Mouse (Mus musculus): ENCODE results near the gene Fbxo28.
"Not testable (repeated sequence)": the region's sequence is repeated elsewhere in the genome, so short reads cannot be mapped to it uniquely, and the experiment has no call there.

The Fbxo28 gene

DNA sequence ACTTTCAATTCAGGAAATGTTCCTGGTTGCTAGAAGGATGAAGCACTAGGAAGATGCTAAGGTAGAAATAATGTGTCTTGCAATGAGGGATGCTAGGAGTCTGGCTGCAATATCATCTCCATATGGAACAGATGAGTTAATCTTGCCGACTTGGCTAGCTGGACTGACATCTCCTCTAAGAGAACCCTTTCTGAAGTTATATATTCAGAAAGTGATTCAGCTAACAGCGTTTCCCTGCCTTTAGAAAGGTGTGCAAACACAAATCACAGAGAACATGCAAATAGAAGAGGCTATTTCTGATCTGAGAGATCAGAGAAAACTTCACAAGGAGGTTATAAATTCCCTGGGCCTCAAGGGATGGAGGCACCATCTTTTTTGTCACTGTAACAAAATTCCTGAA lies 4.4 kb upstream of the Fbxo28 start:
- in situ Hi-C loops (cut with MseI, MboI): no loop called here

DNA sequence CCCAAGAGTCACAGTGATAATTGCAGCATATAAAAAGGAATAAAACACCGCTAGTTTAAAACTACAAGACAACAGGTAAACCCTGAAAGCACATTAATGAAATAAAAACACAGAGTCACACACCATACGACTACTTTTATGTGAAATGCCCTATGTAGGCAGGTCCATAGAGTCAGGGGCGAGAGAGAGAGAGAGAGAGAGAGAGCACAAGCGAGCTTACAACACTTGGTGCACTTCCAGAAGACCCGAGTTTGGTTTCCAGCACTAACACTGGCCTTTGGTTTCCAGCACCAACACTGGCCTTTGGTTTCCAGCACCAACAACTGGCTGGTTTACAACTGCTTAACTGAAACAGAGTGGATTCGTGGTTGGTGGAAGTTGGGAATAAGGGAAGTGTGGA lies 564 bp upstream of the Fbxo28 start:
- in situ Hi-C loops (cut with MseI, MboI): no loop called here

DNA sequence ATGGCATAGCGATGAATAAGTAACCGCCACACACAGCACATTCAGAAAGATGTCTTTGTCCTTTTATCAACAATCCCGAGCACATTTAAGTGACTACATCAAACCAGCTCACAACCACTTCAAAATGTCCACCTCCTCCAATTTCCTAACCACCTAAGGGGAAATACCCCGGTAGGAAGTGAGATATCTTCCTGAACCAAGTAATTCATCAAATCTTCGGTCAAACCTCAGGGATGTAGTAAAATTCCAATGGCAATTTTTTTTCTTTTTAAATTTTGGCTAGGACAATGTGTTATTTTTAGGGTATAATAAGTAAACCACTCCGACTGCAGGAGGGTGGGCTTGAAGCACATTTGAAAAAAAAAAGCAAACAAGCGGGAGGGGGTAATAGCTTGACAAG lies 1.1 kb downstream of the Fbxo28 start:
- in situ Hi-C loops (cut with MseI, MboI): no loop called here

DNA sequence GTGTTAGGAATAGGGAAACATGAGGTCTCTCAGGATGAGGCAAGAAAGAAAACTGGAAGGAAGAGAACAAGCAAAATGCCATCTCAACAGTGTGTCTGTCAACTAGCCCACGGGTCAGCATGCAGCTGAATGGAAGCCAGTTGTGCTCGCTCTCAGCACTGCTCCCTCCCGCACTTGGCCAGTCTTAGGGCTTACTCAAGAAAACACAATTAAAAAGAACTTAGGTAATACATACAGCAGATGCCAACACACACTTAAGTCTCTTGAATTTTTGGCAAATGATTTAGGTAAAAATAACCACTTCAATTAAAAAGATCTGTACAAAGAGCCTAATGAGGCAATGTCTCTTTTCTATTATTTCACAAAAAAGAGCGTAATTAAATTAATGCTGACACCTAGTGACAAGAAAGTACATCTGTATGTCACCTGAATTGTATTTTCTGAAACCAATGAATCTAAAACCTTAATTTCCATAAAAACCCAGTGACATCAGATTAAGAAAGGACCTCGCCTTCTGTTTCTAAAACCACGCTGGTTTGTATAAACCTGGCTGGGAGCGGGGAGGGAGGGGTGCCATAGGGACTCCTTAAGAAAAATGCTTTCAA lies 2.4 kb downstream of the Fbxo28 start:
- in situ Hi-C loops (cut with MseI, MboI): no loop called here

DNA sequence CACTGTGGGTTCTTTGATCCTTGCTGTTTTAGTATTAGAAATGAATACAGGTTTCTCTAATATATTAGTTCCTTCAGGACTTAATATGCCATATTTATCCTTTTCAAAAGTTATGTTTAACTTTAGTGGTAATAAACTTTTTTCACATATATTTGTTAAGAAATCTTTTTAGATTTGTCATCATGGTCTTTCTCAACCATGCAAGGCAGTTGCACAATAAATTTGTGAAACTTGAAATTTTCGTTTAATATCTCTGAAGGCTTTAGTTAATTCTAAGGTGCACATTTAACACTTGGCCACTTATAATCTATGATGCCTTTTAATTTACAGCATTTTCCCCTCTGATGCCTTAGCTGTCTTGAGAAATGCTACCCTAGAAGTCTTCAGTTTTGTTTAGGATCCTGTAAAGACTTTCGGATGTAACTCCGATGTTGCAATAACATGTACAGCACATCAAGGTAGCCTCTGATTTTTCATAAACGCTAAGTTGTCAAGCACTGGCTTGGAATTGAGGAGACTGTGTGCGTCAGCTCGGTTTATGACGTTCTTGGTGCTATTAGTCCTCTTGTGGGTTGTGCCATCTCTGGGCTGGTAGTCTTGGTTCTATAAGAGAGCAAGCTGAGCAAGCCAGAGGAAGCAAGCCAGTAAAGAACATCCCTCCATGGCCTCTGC lies 7.5 kb downstream of the Fbxo28 start:
- in situ Hi-C loops (cut with MseI, MboI): no loop called here

DNA sequence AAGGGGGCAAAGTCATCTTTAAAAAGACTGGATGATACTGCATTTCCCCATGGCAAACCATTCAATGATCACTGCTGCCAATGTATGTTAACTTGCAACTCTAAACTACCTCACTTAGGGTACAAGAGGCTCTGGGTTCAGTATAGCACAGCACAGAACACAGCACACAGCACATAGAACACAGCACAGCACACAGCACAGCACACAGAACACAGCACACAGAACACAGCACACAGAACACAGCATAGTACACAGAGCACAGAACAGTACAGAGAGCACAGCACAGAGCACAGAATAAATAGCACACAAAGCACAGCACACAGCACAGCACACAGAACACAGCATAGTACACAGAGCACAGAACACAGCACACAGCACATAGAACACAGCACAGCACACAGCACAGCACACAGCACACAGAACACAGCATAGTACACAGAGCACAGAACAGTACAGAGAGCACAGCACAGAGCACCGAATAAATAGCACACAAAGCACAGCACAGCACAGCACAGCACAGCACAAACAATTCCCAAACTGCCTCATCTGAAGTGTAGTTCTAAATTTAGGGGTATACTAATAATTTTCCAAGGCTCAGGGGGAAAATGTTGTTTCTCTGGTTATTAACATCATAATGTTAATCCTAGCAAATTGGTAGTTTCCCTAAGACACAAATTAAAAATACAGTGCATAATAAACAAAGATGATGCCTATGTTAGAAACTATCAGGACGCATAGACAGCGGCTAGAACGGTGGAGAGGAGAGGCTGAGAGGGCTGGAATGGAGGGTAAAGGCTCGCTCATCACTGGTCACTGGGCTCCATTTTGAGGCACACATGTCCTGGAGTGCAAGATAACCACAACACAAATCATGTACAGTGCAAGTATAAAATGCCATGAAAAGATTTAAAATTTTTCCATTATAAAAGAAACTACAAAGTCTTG lies 9.1 kb downstream of the Fbxo28 start:
- in situ Hi-C loops (cut with MseI, MboI): no loop called here

DNA sequence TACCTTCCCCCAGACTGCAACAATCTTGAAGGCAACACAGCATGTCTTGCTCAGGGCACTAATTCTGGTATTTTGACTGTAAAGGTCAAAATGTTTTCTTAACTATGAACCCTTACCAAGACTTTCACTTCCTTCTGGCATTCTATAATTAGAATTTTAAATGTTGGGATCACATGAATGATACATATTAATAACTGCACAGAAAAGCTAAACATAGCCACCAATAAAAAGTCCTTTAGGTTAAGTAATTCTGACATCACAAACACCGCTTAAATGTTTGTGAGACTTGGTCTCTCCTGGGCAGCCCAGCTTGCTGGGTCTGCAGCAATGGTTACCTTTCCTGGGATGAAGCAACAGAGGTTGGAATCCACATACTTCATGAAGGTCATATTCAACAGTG lies 15.5 kb downstream of the Fbxo28 start:
- in situ Hi-C loops (cut with MseI, MboI): no loop called here

DNA sequence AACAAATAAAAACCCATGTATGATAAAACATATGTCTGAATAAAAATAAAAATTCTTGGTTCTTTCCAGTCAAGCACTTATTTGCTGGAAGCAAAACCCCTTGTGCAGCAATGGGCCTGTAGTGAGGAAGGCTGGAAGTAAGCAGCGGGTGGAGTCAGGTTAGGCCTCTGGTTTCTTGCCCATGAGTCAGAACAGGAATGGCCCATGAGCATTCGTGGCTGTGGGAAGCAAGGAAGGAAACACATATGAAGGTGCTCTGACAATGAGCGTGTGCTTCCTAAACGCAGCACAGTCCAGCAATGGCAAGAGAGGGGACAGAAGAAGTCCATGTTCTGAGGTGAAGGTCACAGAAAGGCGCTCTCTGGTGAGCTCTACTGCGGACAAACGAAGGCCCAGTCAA lies 16.9 kb downstream of the Fbxo28 start:
- in situ Hi-C loops (cut with MseI, MboI): no loop called here

DNA sequence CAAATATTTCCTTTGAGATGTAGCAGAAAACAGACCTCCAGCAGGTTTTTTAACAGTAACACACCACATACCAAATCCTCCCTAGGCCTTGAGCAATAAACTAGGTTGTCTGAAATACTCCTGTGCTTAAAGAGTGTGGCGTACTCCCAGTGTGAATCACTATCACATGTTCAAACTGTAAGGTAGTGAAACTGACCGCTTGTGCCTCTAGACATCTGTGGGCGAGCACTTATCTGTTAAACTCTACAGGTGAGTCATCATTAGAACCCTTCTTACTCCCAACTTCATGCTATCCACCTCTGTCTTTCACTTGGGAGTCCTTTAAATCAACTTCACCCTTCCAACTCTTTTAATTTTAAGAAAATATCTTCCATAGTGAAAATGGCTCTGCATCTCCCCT lies 18.3 kb downstream of the Fbxo28 start:
- in situ Hi-C loops (cut with MseI, MboI): no loop called here

DNA sequence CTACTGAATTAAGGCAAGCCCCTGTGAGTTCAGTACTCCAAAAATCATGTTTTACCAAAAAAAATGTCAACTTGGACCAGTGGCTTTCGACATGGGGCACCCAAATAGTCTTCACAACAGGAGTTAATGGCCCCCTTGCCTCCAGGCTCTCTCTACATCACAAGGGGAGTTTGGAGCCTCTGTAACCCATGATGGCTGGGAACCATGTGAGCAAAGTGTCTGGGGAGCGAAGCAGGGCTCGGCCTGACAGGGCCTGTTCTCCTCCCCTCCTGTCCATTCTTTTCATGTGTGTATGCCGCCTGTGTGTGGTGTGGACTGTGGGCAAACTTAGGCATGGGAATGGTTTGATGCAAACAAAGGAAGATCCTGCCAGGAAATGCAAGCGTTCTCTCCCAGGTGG lies 27.2 kb downstream of the Fbxo28 start:
- in situ Hi-C loops (cut with MseI, MboI): loop anchor here (10.0 kb wide), 1 partner anchor 169 kb away; no protein-coding TSS in a partner anchor

DNA sequence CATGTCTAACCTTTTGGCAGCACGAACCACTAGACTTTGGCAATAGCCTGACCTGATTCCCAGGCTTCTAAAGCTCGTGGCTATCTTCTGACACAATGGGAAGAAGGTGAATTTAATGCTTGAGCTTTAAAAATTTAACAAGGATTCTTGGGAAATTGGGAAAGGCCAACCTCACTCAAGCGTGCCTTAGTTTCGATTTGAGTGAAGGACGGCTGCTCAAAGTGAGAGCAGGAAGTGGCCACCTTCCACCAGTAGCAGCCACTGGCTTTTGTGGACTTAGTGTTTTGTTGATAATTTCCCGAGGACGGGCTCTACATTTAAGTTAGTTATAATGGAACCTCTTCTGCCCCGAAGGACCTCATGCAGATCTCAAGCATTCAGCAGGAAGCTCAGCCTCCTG lies 28.2 kb downstream of the Fbxo28 start:
- in situ Hi-C loops (cut with MseI, MboI): loop anchor here (10.0 kb wide), 1 partner anchor 168 kb away; no protein-coding TSS in a partner anchor

DNA sequence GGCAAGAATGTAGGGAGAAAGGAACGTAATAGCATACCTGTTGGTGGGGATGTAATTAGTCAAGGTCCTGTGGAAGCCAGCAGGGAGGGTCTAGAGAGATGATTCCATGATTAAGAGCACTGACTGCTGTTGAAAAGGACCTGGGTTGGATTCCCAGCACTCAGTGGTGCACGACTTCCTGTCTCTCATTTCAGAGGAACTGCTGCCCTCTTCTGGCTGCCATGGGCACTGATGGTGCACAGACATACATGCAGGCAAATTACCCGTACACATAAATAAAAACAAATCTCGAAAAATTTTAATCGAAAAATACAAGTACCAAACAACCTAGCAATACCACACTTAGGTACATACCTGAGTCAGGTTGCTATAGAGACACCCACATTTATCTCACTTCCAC lies 30.1 kb downstream of the Fbxo28 start:
- in situ Hi-C loops (cut with MseI, MboI): loop anchor here (10.0 kb wide), 1 partner anchor 167 kb away; no protein-coding TSS in a partner anchor

DNA sequence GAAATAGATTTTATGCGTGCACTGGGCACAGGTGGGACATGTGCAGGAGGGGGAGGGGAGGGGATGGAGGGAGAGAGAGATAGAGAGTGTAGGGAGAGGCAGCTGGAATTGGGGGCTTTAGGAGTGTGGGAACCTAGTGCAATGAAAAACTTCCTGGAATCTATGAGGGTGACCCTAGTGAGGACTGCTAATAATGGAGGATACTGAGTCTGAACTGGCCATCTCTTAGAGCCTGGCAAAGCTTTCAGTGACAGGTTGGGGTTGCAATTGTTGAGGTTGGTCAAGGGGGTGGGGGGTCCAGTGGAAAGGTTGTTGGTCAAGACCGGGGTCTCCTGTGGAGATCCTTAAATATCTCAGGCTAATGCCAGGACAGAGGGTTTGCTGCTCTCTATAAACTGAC lies 31.1 kb downstream of the Fbxo28 start:
- in situ Hi-C loops (cut with MseI, MboI): loop anchor here (10.0 kb wide), 1 partner anchor 166 kb away; no protein-coding TSS in a partner anchor

DNA sequence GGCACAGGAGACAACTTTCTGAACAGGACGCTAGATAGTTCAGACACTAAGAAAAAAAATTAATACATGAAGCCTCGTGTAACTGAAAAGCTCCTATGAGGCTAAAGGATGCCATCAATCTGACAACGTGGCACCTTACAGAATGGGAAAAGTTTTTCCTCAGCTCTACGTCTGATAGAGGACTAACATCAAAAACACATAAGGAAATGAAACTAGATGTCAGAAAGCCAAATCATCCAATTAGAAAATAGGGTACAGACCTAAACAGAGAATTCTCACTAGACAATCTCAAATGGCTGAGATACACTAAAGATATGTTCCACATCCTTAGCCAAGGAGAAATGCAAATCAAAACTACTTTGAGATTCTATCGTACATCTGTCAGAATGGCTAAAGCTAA lies 32.0 kb downstream of the Fbxo28 start:
- in situ Hi-C loops (cut with MseI, MboI): no loop called here

DNA sequence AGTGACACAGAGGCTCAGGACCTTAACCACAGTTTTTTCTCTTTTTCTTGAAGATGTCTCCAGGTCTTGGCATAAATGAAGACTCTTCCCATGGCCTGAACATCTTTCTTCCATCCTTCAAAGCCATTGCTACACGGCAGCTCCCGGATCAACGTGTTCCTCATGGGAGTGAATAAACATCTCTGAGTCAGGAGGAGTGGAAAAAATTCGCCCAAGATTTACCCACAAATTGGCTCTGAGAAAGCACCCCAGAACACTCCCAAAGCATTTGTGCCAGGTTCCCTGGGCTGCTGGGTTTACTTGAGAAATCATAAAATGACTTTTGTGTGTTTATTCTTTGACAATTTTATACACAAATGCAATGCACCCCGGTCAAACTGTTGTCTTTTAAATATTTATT lies 38.5 kb downstream of the Fbxo28 start:
- in situ Hi-C loops (cut with MseI, MboI): no loop called here

DNA sequence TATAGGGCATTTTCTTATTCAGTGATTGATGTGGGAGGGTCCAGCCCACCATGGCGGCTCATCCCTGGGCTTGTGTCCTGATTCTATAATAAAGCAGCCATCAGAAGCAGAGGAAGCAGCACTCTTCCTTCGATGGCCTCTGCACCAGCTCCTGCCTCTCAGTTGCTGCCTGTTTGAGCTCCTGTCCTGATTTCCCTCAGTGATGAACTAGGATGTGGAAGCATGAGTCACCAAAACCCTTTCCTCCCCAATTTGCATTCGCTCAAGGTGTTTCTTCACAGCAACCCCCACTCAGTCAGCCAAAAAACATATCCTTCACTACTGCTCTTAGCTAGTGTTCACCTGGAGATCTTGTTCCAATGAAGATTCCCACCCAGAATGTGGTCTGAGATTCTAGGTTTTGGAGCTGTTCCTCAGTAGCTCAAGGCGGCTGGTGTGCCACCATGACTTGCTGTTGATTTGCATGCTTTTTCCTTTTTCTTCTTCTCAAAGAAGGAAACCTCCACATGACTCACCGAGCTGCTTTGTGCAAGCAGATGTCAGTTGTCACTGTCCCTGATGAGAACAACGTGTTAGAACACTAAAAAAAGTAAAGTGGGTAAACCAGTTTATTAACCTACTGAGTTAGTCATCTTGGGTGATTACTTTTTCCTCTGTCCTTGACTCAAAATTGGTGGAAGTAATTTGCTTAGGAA lies 39.1 kb downstream of the Fbxo28 start:
- in situ Hi-C loops (cut with MseI, MboI): no loop called here

DNA sequence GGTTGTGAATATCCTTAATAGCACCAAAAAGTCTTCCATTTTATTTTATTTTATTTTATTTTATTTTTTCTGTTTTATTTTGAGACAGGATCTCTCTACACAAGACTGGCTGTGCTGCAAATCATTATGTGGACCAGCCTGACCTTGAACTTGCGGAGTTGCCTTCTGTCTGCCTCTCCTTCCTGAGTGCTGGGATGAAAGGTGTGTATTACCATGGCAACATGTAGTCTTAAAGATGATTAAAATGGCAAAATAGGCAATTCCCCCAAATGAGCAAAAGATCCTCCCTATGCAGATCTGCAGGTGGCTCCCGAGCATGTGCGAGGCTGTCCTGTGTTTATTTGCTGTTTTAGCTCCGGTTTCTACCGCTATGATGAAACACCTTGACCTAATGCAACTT lies 43.6 kb downstream of the Fbxo28 start:
- in situ Hi-C loops (cut with MseI, MboI): no loop called here

DNA sequence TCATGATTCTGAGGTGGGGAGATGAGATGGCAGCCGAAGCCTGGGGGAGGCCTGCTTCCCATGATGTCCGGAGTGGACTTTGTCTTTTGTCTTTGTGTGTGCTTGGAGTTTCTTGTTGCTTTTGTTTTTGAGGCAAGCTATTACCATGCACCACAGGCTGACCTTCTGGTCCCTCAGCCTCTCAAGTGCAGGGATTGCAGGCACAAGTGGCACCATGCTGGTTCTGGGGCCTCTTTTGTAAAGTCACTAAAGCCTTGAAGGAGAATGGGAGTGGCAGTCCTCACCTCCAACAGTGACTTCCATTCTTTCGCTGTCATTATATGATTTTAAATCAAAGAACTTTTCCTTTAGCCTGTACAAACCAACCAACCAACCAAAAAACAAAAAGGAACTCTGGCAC lies 44.2 kb downstream of the Fbxo28 start:
- in situ Hi-C loops (cut with MseI, MboI): no loop called here

DNA sequence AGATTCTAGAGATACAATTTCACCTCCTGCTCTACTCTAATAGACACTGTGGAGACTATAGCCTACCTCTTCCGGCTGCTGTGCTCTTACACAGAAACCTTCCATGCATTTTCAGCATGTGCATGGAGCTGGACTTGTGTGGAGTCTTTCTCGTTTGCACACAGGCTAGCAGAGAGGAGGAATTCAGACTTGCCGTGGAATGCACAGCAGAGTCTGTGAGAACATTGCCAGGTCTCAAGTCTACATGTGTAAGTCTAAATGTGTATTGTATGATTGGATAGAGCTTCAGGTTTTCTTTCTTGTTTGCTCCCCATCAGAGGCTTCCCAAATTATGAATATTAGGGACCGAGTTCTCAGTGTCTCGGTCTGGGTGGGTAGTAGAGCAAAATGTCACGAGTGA lies 44.6 kb downstream of the Fbxo28 start:
- in situ Hi-C loops (cut with MseI, MboI): no loop called here

DNA sequence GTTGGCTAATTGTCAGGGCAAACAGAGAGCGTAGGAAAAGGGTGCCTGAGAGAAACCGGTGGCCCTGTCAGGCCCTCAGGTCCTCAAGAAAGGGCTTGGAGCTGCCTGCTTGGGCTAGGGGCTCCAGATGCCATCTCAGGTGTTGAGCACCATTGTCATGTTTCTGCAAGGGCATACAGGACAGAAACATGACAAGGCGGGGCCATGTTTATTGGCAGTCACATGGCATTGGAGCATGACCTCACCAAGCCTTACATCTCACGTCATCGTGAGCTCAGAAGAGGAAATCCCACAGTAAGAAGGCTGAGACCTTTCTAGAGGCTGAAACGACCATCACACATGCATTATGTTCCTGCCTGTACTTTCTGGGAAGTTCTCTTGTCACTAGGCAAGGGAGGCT lies 45.3 kb downstream of the Fbxo28 start:
- in situ Hi-C loops (cut with MseI, MboI): no loop called here

DNA sequence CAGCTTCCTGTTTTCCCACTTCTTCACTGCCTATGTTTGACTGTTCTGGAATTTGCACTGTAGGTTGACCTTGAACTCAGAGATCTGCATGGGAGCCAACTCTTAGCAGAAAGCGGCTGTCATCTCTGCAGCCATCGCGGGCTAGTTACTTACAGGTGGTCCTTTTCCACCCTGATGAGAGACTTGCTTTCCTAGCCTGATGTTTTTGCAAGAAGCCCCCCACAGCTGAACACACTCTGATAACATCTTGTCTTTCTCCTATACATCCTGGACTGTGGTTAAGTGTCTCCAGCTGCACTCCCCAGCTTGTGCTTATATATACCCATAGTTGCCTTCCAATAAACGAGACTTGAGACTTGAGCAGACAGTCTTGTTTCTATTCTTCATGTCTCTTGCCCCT lies 49.1 kb downstream of the Fbxo28 start:
- in situ Hi-C loops (cut with MseI, MboI): no loop called here

DNA sequence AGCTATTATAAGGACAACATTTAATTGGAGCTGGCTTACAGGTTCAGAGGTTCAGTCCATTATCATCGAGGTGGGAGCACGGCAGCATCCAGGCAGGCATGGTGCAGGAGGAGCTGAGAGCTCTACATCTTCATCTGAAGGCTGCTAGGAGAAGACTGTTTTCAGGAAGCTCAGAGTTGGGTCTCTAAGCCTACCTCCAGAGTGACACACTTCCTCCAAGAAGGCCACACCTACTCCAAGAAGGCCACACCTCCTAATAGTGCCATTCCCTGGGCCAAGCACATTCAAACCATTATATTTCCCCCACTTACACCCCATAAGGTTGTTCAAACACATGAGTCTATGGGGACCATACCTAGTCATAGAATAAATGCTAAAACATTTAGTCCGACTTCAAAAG lies 50.7 kb downstream of the Fbxo28 start:
- in situ Hi-C loops (cut with MseI, MboI): not testable (repeated sequence)

Measured in mouse trophoblast stem cell (cell line).